Mouse (Mus musculus) WW6 (cell line): ENCODE measurements around the gene Fam13c.

Source experiments
- DNase-seq: peaks from one replicate; pipeline ENCODE4 v3.0.0-alpha.2; 2013; ENCODE audit warnings: low read depth, low spot score

The Fam13c gene

GRCm38 (mm10) chr10:70458574-70459263, 18.4 kb downstream of the Fam13c start:
- DNase-seq = no peak

- no peak for DNase-seq
These were observed 25.4 kb downstream of the Fam13c start for GRCm38 (mm10) chr10:70465638-70466037.

GRCm38 (mm10) chr10:70470836-70471235, 30.6 kb downstream of the Fam13c start:
- DNase-seq = no peak

- DNase-seq = no peak
These were observed 37.5 kb downstream of the Fam13c start for GRCm38 (mm10) chr10:70477741-70478145.

GRCm38 (mm10) chr10:70483736-70484135, 43.5 kb downstream of the Fam13c start:
- no peak for DNase-seq

GRCm38 (mm10) chr10:70484568-70485286, 44.4 kb downstream of the Fam13c start:
- no peak for DNase-seq

- DNase-seq = no peak
These were observed 45.0 kb downstream of the Fam13c start for GRCm38 (mm10) chr10:70485287-70485612.

GRCm38 (mm10) chr10:70486651-70487050, 46.4 kb downstream of the Fam13c start:
- DNase-seq = no peak

GRCm38 (mm10) chr10:70493891-70494290, 53.6 kb downstream of the Fam13c start:
- DNase-seq = no peak

- no peak for DNase-seq
These were observed 54.2 kb downstream of the Fam13c start for GRCm38 (mm10) chr10:70494441-70494840.

- DNase-seq = no peak
These were observed 55.1 kb downstream of the Fam13c start for GRCm38 (mm10) chr10:70495106-70496104.

GRCm38 (mm10) chr10:70496938-70497337, 56.7 kb downstream of the Fam13c start:
- DNase-seq = no peak

- DNase-seq = no peak
These were observed 58.0 kb downstream of the Fam13c start for GRCm38 (mm10) chr10:70498328-70498727.

GRCm38 (mm10) chr10:70499246-70499645, 59.0 kb downstream of the Fam13c start:
- DNase-seq = no peak

GRCm38 (mm10) chr10:70504871-70505270, 64.6 kb downstream of the Fam13c start:
- no peak for DNase-seq

GRCm38 (mm10) chr10:70505395-70505794, 65.1 kb downstream of the Fam13c start:
- DNase-seq = no peak

- no peak for DNase-seq
These were observed 65.6 kb downstream of the Fam13c start for GRCm38 (mm10) chr10:70505842-70506241.

- DNase-seq = no peak
These were observed 66.4 kb downstream of the Fam13c start for GRCm38 (mm10) chr10:70506499-70507168.

- no peak for DNase-seq
These were observed 67.6 kb downstream of the Fam13c start for GRCm38 (mm10) chr10:70507880-70508279.

GRCm38 (mm10) chr10:70514848-70515247, 74.6 kb downstream of the Fam13c start:
- no peak for DNase-seq

- DNase-seq = no peak
These were observed 76.4 kb downstream of the Fam13c start for GRCm38 (mm10) chr10:70516661-70517060.
